Mouse (Mus musculus): ENCODE data around the gene Slc4a5.

GRCm38 (mm10) chr6:83326394-83326736 lies 106.7 kb downstream of the Slc4a5 start:
- TF ChIP-seq MYOG (IDR thresholded peaks at IDR 0.05; ENCODE audit: control insufficient read depth in 1 of 3, insufficient read depth in 1 of 3, insufficient read length in 2 of 3, low read depth in 2 of 3) = no peak
- TF ChIP-seq MYOD1 (IDR thresholded peaks at IDR 0.05; ENCODE audit: control insufficient read depth in 1 of 3, insufficient read length in 2 of 3, low read depth in 2 of 3) = no peak
- TF ChIP-seq POLR2A (IDR thresholded peaks at IDR 0.05; ENCODE audit: insufficient read length, low read depth) = no peak
- no peak for TF ChIP-seq MAX (IDR thresholded peaks at IDR 0.05; ENCODE audit: low read depth)
- no peak for TF ChIP-seq USF1 (IDR thresholded peaks at IDR 0.05; ENCODE audit: low read depth)
- no peak for TF ChIP-seq TCF12 (IDR thresholded peaks at IDR 0.05; ENCODE audit: insufficient read depth, poor library complexity, severe bottlenecking)
- TF ChIP-seq CEBPB (IDR thresholded peaks at IDR 0.05; ENCODE audit: insufficient read depth, poor library complexity, severe bottlenecking) = no peak
